Mouse (Mus musculus): ENCODE results near the gene Pwwp2a. TPM values are rescaled to one million over a fixed set of nuclear protein-coding genes. Genes with fewer than 3 reads are reported as not detected.

Pwwp2a gene
- polyA plus RNA-seq (2012; rRNA removed), result 35.0 and 40.9 TPM in 2 replicates

GRCm38 (mm10) chr11:43681472-43682414 lies at the start of gene Pwwp2a:
Gene Pwwp2a (plus strand): TSS chr11:43681998.
- Histone ChIP-seq H3K4me1 (replicated peaks; ENCODE audit: control insufficient read depth, insufficient read depth, low read length) (no peaks in the 10 kb centered on the region), H3K4me3 (ENCODE audit: control insufficient read depth, insufficient read depth, low read length) (peak within 1 kb of the TSS; percentile 92), H3K27ac (ENCODE audit: control insufficient read depth, insufficient read depth, low read length) (peak within 1 kb of the TSS; percentile 53), H3K36me3 (ENCODE audit: control insufficient read depth, insufficient read depth, low read length) (peaks cover 8% of the 10 kb centered on the region; the same call in 1 of the 2 replicates), H3K27me3 (ENCODE audit: control insufficient read depth, insufficient read depth, low read length) (no peaks in the 10 kb centered on the region)
- under 1% methylated on average over 85 of the region's 87 CpGs for WGBS
- TF ChIP-seq POLR2A (IDR thresholded peaks at IDR 0.05; ENCODE audit: control insufficient read depth, extremely low read depth, insufficient read depth, low read length, poor library complexity) (peak; percentile 84), CTCF (IDR thresholded peaks at IDR 0.05; ENCODE audit: borderline replicate concordance, control insufficient read depth, extremely low read depth, insufficient read depth, low read length, poor library complexity) (peak; percentile 51; the same call in 1 of the 2 replicates)
- DNase-seq, result peak; percentile 95

GRCm38 (mm10) chr11:43632566-43632965 lies 49.2 kb upstream of the Pwwp2a start:
- no peak overlapping the region for H3K27ac ChIP-seq (ENCODE audit: control insufficient read depth, insufficient read depth, low read length)
- no peaks in the 10 kb centered on the region for H3K4me1 ChIP-seq (replicated peaks; ENCODE audit: control insufficient read depth, insufficient read depth, low read length)
- H3K4me3 ChIP-seq (ENCODE audit: control insufficient read depth, insufficient read depth, low read length), result no peak overlapping the region
- H3K27me3 ChIP-seq (ENCODE audit: control insufficient read depth, insufficient read depth, low read length), result no peaks in the 10 kb centered on the region
- H3K36me3 ChIP-seq (ENCODE audit: control insufficient read depth, insufficient read depth, low read length), result no peaks in the 10 kb centered on the region
- DNase-seq, result no peak
- WGBS, result 14% methylated on average over 4 of the region's 4 CpGs
- TF ChIP-seq POLR2A (IDR thresholded peaks at IDR 0.05; ENCODE audit: control insufficient read depth, extremely low read depth, insufficient read depth, low read length, poor library complexity) (no peak), CTCF (IDR thresholded peaks at IDR 0.05; ENCODE audit: borderline replicate concordance, control insufficient read depth, extremely low read depth, insufficient read depth, low read length, poor library complexity) (no peak)

- Histone ChIP-seq H3K4me3 (ENCODE audit: control insufficient read depth, insufficient read depth, low read length) (no peak overlapping the region), H3K4me1 (replicated peaks; ENCODE audit: control insufficient read depth, insufficient read depth, low read length) (no peaks in the 10 kb centered on the region), H3K27me3 (ENCODE audit: control insufficient read depth, insufficient read depth, low read length) (no peaks in the 10 kb centered on the region), H3K27ac (ENCODE audit: control insufficient read depth, insufficient read depth, low read length) (no peak overlapping the region), H3K36me3 (ENCODE audit: control insufficient read depth, insufficient read depth, low read length) (no peaks in the 10 kb centered on the region)
- WGBS, result 60% methylated on average over 6 of the region's 6 CpGs
- no peak for DNase-seq
- TF ChIP-seq CTCF (IDR thresholded peaks at IDR 0.05; ENCODE audit: borderline replicate concordance, control insufficient read depth, extremely low read depth, insufficient read depth, low read length, poor library complexity), result no peak
- TF ChIP-seq POLR2A (IDR thresholded peaks at IDR 0.05; ENCODE audit: control insufficient read depth, extremely low read depth, insufficient read depth, low read length, poor library complexity), result no peak
These were observed 48.6 kb upstream of the Pwwp2a start for GRCm38 (mm10) chr11:43633165-43633564.

GRCm38 (mm10) chr11:43633658-43634401 lies 48.0 kb upstream of the Pwwp2a start:
- no peaks in the 10 kb centered on the region for H3K27me3 ChIP-seq (ENCODE audit: control insufficient read depth, insufficient read depth, low read length)
- no peak for DNase-seq
- H3K36me3 ChIP-seq (ENCODE audit: control insufficient read depth, insufficient read depth, low read length), result no peaks in the 10 kb centered on the region
- WGBS, result 43% methylated on average over 19 of the region's 19 CpGs
- no peak overlapping the region for H3K4me3 ChIP-seq (ENCODE audit: control insufficient read depth, insufficient read depth, low read length)
- TF ChIP-seq POLR2A (IDR thresholded peaks at IDR 0.05; ENCODE audit: control insufficient read depth, extremely low read depth, insufficient read depth, low read length, poor library complexity) (no peak), CTCF (IDR thresholded peaks at IDR 0.05; ENCODE audit: borderline replicate concordance, control insufficient read depth, extremely low read depth, insufficient read depth, low read length, poor library complexity) (no peak)
- no peaks in the 10 kb centered on the region for H3K4me1 ChIP-seq (replicated peaks; ENCODE audit: control insufficient read depth, insufficient read depth, low read length)
- no peak overlapping the region for H3K27ac ChIP-seq (ENCODE audit: control insufficient read depth, insufficient read depth, low read length)

- WGBS, result 77% methylated on average over 4 of the region's 4 CpGs
- H3K27me3 ChIP-seq (ENCODE audit: control insufficient read depth, insufficient read depth, low read length), result no peaks in the 10 kb centered on the region
- TF ChIP-seq CTCF (IDR thresholded peaks at IDR 0.05; ENCODE audit: borderline replicate concordance, control insufficient read depth, extremely low read depth, insufficient read depth, low read length, poor library complexity) (no peak), POLR2A (IDR thresholded peaks at IDR 0.05; ENCODE audit: control insufficient read depth, extremely low read depth, insufficient read depth, low read length, poor library complexity) (no peak)
- H3K4me3 ChIP-seq (ENCODE audit: control insufficient read depth, insufficient read depth, low read length), result no peak overlapping the region
- H3K27ac ChIP-seq (ENCODE audit: control insufficient read depth, insufficient read depth, low read length), result no peak overlapping the region
- H3K4me1 ChIP-seq (replicated peaks; ENCODE audit: control insufficient read depth, insufficient read depth, low read length), result no peaks in the 10 kb centered on the region
- no peaks in the 10 kb centered on the region for H3K36me3 ChIP-seq (ENCODE audit: control insufficient read depth, insufficient read depth, low read length)
- DNase-seq, result no peak
These were observed 45.0 kb upstream of the Pwwp2a start for GRCm38 (mm10) chr11:43636761-43637160.

- H3K27ac ChIP-seq (ENCODE audit: control insufficient read depth, insufficient read depth, low read length), result no peak overlapping the region
- H3K4me1 ChIP-seq (replicated peaks; ENCODE audit: control insufficient read depth, insufficient read depth, low read length), result no peaks in the 10 kb centered on the region
These were observed 43.3 kb upstream of the Pwwp2a start for GRCm38 (mm10) chr11:43638486-43638885.

More at GRCm38 (mm10) chr11:43638486-43638885, 43.3 kb upstream of the Pwwp2a start:
- Histone ChIP-seq H3K27me3 (ENCODE audit: control insufficient read depth, insufficient read depth, low read length) (no peaks in the 10 kb centered on the region), H3K4me3 (ENCODE audit: control insufficient read depth, insufficient read depth, low read length) (no peak overlapping the region), H3K36me3 (ENCODE audit: control insufficient read depth, insufficient read depth, low read length) (no peaks in the 10 kb centered on the region)
- 97% methylated on average over 3 of the region's 3 CpGs for WGBS
- DNase-seq, result no peak
- TF ChIP-seq CTCF (IDR thresholded peaks at IDR 0.05; ENCODE audit: borderline replicate concordance, control insufficient read depth, extremely low read depth, insufficient read depth, low read length, poor library complexity) (no peak), POLR2A (IDR thresholded peaks at IDR 0.05; ENCODE audit: control insufficient read depth, extremely low read depth, insufficient read depth, low read length, poor library complexity) (no peak)

All from thymus, adult 2 months (tissue).